Mouse (Mus musculus): ENCODE measurements around the gene Mnd1.
A peak's percentile ranks its signal among the peaks of the same experiment; 100 is the strongest.

Gene Mnd1

GRCm38 (mm10) chr3:84155558-84156006, at the start of gene Mnd1:
TSS of gene Mnd1 (minus strand) at chr3:84155786.
- peak; percentile 98 to 99 for DNase-seq (ENCODE audit: low spot score in 2 of 2)

DNA sequence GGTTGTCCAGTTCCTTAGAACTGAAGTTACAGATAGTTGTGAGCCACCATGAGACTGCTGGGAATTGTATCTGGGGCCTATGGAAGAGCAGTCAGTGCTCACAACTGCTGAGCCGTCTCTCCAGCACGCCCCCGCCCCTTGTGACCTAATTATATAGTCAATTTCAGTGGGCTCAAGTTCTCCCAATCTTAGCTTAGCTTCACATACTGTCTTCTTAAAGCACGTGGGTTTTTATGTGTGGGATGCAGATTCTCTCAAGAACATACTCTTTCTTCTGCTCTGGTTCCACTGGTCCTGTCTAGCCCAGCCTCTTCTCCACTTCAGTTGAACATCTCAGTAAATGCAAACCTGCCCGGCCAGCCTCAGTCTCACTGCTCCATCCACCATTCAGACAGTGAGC, 49.1 kb upstream of the Mnd1 start:
- no peak for DNase-seq (ENCODE audit: low spot score in 2 of 2)

GRCm38 (mm10) chr3:84200559-84201420, 45.2 kb upstream of the Mnd1 start:
- DNase-seq (ENCODE audit: low spot score in 2 of 2), result no peak

- DNase-seq (ENCODE audit: low spot score in 2 of 2), result no peak
Observed at GRCm38 (mm10) chr3:84199516-84199915, 43.9 kb upstream of the Mnd1 start.

DNA sequence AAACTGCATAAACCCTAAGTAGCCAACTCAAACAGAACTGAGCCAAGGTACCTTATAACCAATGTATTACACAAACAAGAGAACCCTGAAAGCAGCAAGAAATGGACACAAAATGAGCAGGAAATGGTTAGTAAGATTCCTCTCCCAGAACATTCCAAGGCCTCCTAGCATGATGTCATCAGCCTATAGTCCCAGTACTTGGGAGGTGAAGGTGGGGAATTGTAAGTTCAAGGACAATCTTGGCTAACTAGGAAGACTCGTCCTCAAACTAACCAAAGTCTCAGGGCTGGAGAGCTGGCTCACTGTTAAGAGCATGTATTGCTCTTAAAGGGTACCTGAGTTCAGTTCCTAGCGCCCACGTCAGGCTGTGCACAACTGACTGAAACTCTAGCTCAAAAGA, 42.6 kb upstream of the Mnd1 start:
- no peak for DNase-seq (ENCODE audit: low spot score in 2 of 2)

GRCm38 (mm10) chr3:84193881-84194280, 38.3 kb upstream of the Mnd1 start:
- DNase-seq (ENCODE audit: low spot score in 2 of 2), result no peak

GRCm38 (mm10) chr3:84191141-84191881, 35.7 kb upstream of the Mnd1 start:
- DNase-seq (ENCODE audit: low spot score in 2 of 2), result no peak

GRCm38 (mm10) chr3:84190513-84191061, 35.0 kb upstream of the Mnd1 start:
- DNase-seq (ENCODE audit: low spot score in 2 of 2), result peak; percentile 15 to 49

- DNase-seq (ENCODE audit: low spot score in 2 of 2), result no peak
Observed at GRCm38 (mm10) chr3:84189629-84190173, 34.1 kb upstream of the Mnd1 start.

DNA sequence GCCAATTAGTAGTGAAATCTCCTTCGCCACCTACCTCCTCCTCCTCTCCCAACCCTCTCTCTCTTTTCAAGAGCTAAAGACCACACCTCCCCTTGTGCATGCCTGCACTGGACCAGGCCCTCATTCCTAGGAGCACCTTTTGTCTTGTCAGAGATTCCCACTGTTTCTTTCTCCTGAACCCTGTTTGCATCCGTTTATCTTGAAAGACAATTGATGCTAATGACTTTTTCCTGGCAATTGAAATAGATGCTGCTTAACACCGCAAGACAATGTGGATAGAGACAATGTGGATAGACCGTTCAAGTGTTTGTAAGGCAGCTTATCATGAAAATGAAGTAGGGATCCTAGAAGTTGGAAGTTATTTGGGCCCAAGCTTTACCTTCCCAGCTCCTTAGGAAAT, 26.1 kb upstream of the Mnd1 start:
- no peak for DNase-seq (ENCODE audit: low spot score in 2 of 2)

- DNase-seq (ENCODE audit: low spot score in 2 of 2), result no peak
Observed at GRCm38 (mm10) chr3:84181102-84181501, 25.5 kb upstream of the Mnd1 start.

GRCm38 (mm10) chr3:84180304-84180703, 24.7 kb upstream of the Mnd1 start:
- no peak for DNase-seq (ENCODE audit: low spot score in 2 of 2)

DNA sequence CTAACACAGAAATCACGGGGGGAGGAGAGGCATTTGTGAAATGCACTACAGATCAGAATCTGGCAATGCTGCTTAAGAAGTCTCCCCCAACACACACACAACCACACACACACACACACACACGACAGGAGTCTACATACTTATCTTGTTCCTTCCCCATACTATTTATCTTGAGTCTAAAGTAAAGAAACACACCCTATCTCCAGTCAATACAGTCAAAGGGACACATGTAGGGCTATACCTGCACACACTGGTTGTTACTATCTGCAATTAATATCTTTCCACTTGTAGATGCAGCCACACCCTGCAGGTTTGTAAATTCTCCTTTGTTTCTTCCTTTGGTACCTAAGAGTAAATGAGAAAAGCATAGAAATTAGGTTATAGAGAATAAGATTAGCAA, 22.2 kb upstream of the Mnd1 start:
- no peak for DNase-seq (ENCODE audit: low spot score in 2 of 2)

GRCm38 (mm10) chr3:84175337-84176315, 20.0 kb upstream of the Mnd1 start:
- peak; percentile 23 to 75 for DNase-seq (ENCODE audit: low spot score in 2 of 2)

DNA sequence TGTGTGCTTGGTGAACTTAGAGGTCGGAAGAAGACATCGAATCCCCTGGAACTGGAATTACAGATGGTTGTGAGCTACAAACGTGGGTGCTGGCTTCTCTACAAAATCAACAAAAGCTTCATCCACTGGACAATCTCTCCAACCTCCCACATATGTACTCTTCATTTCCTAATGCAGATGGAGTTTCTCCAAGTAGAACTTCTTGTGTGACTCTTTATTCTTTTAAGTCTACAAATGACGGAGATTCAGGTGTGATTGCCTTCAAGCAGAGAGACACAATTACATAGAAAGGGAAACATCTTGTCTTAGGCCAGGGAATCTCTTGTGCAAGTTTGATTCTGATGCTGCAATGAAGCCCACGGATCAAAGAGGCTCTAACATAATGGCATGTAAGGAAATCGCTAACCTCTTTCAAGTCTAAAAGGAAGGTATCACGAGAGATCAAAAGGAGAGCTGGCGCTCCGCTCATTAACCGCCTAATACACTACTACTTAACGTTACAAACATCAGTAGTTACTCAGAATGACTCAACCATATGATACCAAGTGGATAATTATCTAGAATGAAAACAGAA, 18.1 kb upstream of the Mnd1 start, which contains the start of gene Gm6525:
TSS of gene Gm6525 (plus strand) at position 524 of the 574 bp plus-strand sequence.
- DNase-seq (ENCODE audit: low spot score in 2 of 2), result no peak

DNA sequence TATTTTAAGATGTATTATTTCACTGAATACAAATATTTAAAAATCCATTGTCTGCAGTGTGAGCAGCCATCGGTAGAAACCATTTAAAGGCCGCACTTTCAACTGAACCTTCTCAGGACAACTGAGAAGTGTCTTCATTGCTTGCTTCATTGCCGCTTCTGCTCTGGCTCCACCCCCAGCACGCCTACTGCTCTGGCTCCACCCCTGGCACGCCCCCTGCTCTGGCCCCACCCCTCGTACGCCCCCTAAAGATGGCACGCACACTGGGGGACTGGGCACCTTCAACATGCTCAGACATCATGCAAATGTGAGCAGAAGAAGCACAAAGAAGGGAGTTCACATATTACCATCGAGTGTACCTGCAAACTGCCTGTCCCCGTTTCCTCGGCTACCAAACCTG, 16.8 kb upstream of the Mnd1 start:
- no peak for DNase-seq (ENCODE audit: low spot score in 2 of 2)

GRCm38 (mm10) chr3:84169393-84170005, 13.9 kb upstream of the Mnd1 start:
- no peak for DNase-seq (ENCODE audit: low spot score in 2 of 2)

DNA sequence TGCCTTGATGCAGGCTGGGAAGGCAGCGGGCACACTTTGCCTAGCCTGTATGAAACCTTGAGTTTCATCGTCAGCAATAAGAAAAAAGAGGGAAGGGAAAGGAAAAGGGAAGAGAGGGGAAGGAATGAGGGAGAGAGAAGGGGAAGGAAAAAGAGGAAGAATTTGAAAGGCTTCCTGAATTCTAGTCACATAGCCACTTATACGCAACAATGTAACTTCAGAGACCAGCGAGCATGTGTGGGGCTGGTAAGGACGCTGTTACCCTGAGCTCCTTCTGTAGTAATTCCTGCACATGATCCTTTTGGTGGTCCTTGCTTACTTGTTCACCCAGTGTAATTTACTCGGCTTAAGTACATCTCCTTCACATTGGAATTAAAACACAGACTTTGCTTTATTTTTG, 13.4 kb upstream of the Mnd1 start:
- DNase-seq (ENCODE audit: low spot score in 2 of 2), result no peak

DNA sequence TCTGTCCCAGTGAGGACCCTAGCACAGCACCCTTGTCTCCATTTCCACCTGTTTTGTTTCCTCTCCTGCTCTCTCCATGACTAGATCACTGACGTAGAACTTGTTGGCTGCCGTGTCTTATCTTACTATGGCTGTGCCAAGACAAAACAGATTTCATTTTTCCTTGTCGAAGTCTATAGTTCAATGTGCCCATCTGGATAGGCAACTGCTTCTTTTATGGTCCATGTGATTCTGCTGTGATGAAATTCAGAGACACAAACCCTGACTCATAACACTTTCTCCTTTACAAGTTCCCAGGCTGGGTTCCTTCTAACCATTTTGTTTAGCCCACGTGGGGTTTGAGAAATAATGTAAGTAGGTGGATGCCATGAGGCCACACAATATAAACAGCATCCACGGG, 10.5 kb upstream of the Mnd1 start:
- DNase-seq (ENCODE audit: low spot score in 2 of 2), result no peak

- no peak for DNase-seq (ENCODE audit: low spot score in 2 of 2)
Observed at GRCm38 (mm10) chr3:84165391-84165790, 9.8 kb upstream of the Mnd1 start.

Data from spleen, postnatal 10 days (tissue).